Mouse (Mus musculus) ES-Bruce4 (cell line): Measurements from ENCODE around the gene H2-DMa. TPM values are rescaled to one million over a fixed set of nuclear protein-coding genes. Genes with fewer than 3 reads are reported as not detected.

ENCODE experiments used
- H3K27ac ChIP-seq: 2 replicates; pipeline ENCODE4 v1.5.1; 2012; ENCODE audit warnings: low read length, inconsistent platforms; ENCODE audit not compliant: insufficient read depth
- H3K27me3 ChIP-seq: 2 replicates; pipeline ENCODE4 v1.6.1; 2012; ENCODE audit warnings: mild to moderate bottlenecking, low read length, inconsistent platforms; ENCODE audit not compliant: control insufficient read depth, poor library complexity, insufficient read depth, severe bottlenecking
- H3K36me3 ChIP-seq: 2 replicates; pipeline ENCODE4 v1.6.1; 2012; ENCODE audit warnings: inconsistent platforms, mild to moderate bottlenecking, low read length, moderate library complexity; ENCODE audit not compliant: control insufficient read depth, poor library complexity, insufficient read depth, severe bottlenecking
- H3K4me1 ChIP-seq: one replicate; pipeline ENCODE4 v1.8.1; 2011; ENCODE audit warnings: low read length; ENCODE audit not compliant: control insufficient read depth, insufficient read depth
- H3K4me3 ChIP-seq: 2 replicates; pipeline ENCODE4 v1.5.1; 2011; ENCODE audit warnings: low read depth, mild to moderate bottlenecking, low read length
- H3K9ac ChIP-seq: 2 replicates; pipeline ENCODE4 v1.6.1; 2012; ENCODE audit warnings: low read depth, mild to moderate bottlenecking, inconsistent platforms; ENCODE audit not compliant: poor library complexity, severe bottlenecking
- H3K9me3 ChIP-seq: replicated peaks from 2 replicates; pipeline ENCODE4 v1.6.1; 2012; ENCODE audit warnings: mild to moderate bottlenecking, low read length, inconsistent platforms; ENCODE audit not compliant: control insufficient read depth, poor library complexity, insufficient read depth, severe bottlenecking
- CTCF ChIP-seq: IDR thresholded peaks from one replicate; pipeline ENCODE4 v1.8.1; 2011; ENCODE audit warnings: low read depth, low read length
- EP300 ChIP-seq: IDR thresholded peaks from 2 replicates; pipeline ENCODE4 v1.6.1; 2011; ENCODE audit warnings: low read depth, low read length; ENCODE audit not compliant: insufficient read depth
- POLR2A ChIP-seq: IDR thresholded peaks from one replicate; pipeline ENCODE4 v1.8.1; 2011; ENCODE audit warnings: low read length; ENCODE audit not compliant: insufficient read depth
- polyA plus RNA-seq: library from polyadenylated mRNA; stranded (reverse); fragments of >200 nt; gene quantifications from 2 replicates; pipeline ENCODE4 v1.2.4, GENCODE M21; 2011; ENCODE audit warnings: low read depth; ENCODE audit not compliant: missing spikeins, insufficient read depth, insufficient read length

Gene H2-DMa
- polyA plus RNA-seq, 1 experiment = 5.9 TPM

DNA sequence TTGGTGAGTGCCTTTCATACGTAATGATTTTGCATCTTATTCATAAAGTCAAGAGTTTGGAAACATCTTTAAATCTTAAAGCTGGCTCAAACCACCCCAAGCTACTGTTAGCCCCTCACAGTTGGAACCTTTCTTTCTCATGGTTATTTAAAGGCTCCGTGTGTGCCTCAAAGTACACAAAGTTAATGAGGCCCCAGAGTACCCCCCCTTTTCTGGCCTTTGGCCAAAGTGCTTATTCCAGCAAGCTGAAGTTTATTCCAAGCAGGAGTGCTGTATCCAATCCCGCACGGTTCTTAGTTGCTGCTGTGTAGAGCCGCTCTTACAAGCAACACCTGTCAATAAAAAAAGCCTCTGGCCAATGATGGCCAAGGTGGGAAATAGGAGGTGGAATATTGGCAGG is 19.8 kb upstream of the H2-DMa start:
- TF ChIP-seq EP300 = no peak
- no peak for TF ChIP-seq CTCF
- no peak for TF ChIP-seq POLR2A
- H3K9me3 ChIP-seq = no peaks in the 10 kb centered on the region
- H3K36me3 ChIP-seq = no peaks in the 10 kb centered on the region
- no peak overlapping the region for H3K27ac ChIP-seq
- no peak overlapping the region for H3K4me3 ChIP-seq
- H3K4me1 ChIP-seq = no peaks in the 10 kb centered on the region
- no peaks in the 10 kb centered on the region for H3K27me3 ChIP-seq
- H3K9ac ChIP-seq = no peak overlapping the region

- no peak overlapping the region for H3K27ac ChIP-seq
- no peaks in the 10 kb centered on the region for H3K36me3 ChIP-seq
- H3K27me3 ChIP-seq = no peaks in the 10 kb centered on the region
- no peak overlapping the region for H3K4me3 ChIP-seq
- H3K4me1 ChIP-seq = no peaks in the 10 kb centered on the region
- no peaks in the 10 kb centered on the region for H3K9me3 ChIP-seq
- no peak overlapping the region for H3K9ac ChIP-seq
- TF ChIP-seq CTCF (no peak), POLR2A (no peak), EP300 (no peak)
Observed at GRCm38 (mm10) chr17:34101185-34101584, 18.2 kb upstream of the H2-DMa start.

- no peaks in the 10 kb centered on the region for H3K27me3 ChIP-seq
- no peak overlapping the region for H3K9ac ChIP-seq
- H3K27ac ChIP-seq = no peak overlapping the region
- TF ChIP-seq CTCF (peak; percentile 69), EP300 (no peak), POLR2A (no peak)
- H3K36me3 ChIP-seq = no peaks in the 10 kb centered on the region
- no peak overlapping the region for H3K4me3 ChIP-seq
- no peaks in the 10 kb centered on the region for H3K9me3 ChIP-seq
- no peaks in the 10 kb centered on the region for H3K4me1 ChIP-seq
Observed at GRCm38 (mm10) chr17:34101604-34102032, 17.7 kb upstream of the H2-DMa start.

DNA sequence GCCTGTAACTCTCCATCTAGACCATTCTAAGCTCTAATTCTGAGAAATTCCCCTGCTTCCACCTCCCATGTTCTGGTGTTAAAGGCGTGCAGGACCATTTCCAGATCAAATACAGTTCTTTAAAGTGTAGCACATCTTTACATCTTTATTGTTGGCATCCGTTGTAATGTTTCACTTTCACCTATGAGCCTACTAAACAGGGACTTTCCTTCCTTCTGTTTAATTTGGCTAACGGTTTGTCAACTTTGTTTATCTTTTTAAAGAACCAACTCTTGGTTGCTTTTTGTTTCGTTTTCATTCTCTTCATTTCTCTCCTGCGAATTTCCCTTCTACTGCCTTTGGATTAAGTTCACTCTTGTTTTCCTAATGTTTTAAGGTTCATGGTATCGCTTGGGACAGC is 16.5 kb upstream of the H2-DMa start:
- no peak overlapping the region for H3K27ac ChIP-seq
- TF ChIP-seq EP300 = no peak
- TF ChIP-seq CTCF = no peak
- no peak for TF ChIP-seq POLR2A

DNA sequence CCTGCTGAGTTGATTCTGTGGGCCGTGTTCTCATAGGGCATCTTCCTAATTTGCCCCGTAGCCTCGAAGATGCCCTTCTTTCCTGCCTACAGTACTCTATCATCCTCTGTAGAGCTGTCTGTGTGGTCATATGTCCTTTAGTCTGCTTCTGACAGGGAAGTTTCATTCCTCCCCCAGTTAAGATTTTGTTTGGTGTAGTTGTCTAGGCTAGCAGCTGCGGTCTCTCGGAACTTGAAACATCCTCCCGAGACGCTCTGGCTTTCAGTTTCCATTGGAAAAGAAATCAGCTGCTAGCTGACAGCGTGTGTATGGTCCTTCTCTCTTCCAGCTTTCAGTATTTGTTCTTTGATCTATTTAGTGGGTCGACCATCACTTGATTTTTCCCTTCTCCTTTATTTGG is 14.5 kb upstream of the H2-DMa start:
- H3K9me3 ChIP-seq = no peaks in the 10 kb centered on the region
- no peaks in the 10 kb centered on the region for H3K27me3 ChIP-seq
- H3K4me1 ChIP-seq = no peaks in the 10 kb centered on the region
- no peak overlapping the region for H3K9ac ChIP-seq
- TF ChIP-seq POLR2A (no peak), EP300 (no peak)
- no peak overlapping the region for H3K27ac ChIP-seq
- no peaks in the 10 kb centered on the region for H3K36me3 ChIP-seq
- no peak overlapping the region for H3K4me3 ChIP-seq

More for the DNA sequence above, 16.5 kb upstream of the H2-DMa start:
- H3K36me3 ChIP-seq = no peaks in the 10 kb centered on the region
- no peak overlapping the region for H3K9ac ChIP-seq
- H3K4me1 ChIP-seq = no peaks in the 10 kb centered on the region
- no peaks in the 10 kb centered on the region for H3K27me3 ChIP-seq
- H3K4me3 ChIP-seq = no peak overlapping the region
- H3K9me3 ChIP-seq = no peaks in the 10 kb centered on the region

DNA sequence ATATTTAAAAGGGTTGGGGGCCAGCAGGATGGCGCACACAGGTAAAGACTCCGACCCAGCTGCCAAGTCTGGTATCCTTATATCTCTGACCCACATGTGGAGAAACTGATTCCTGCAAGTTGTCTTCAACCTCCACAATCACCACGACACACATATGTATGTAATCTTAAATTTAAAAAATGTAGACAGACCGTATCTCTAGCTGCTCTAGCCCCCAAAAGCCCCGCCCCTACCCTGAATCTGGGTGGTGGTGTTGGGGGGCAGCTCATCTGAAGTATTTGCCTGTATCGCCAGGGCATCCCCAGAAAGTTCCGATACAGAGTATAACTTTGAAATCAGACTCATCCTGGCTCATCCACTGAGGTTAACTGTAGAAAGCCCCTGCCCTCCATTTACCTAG is 12.8 kb upstream of the H2-DMa start:
- H3K36me3 ChIP-seq = peaks cover 3% of the 10 kb centered on the region
- no peak overlapping the region for H3K4me3 ChIP-seq
- H3K9me3 ChIP-seq = no peaks in the 10 kb centered on the region
- no peaks in the 10 kb centered on the region for H3K4me1 ChIP-seq
- H3K27me3 ChIP-seq = no peaks in the 10 kb centered on the region
- H3K9ac ChIP-seq = no peak overlapping the region
- H3K27ac ChIP-seq = no peak overlapping the region
- TF ChIP-seq CTCF (no peak), POLR2A (no peak), EP300 (no peak)
